Mouse (Mus musculus) intestine, embryonic 16.5 days (tissue): ENCODE results near the gene Speer3. TPM values are rescaled to one million over a fixed set of nuclear protein-coding genes. Genes with fewer than 3 reads are reported as not detected.
"Not testable (repeated sequence)": the region's sequence is repeated elsewhere in the genome, so short reads cannot be mapped to it uniquely, and the experiment has no call there.

Experiments
- ATAC-seq: fragments of 200-750 bp; cut with Nextera tagmentation; 2 replicates; pipeline ENCODE4 v1.8.0; 2017; ENCODE audit warnings: moderate TSS enrichment, moderate library complexity
- H3K27ac ChIP-seq: fragments of 300-500 bp; sonication (generic); 2 replicates; pipeline ENCODE4 v1.5.1; 2014; ENCODE audit warnings: mild to moderate bottlenecking, low read length
- H3K27me3 ChIP-seq: fragments of 300-500 bp; sonication (generic); replicated peaks from 2 replicates; pipeline ENCODE4 v1.6.1; 2014; ENCODE audit warnings: low read length, control low read depth, mixed read lengths; ENCODE audit not compliant: control insufficient read depth, insufficient read depth
- H3K36me3 ChIP-seq: fragments of 300-500 bp; sonication (generic); 2 replicates; pipeline ENCODE4 v1.6.1; 2014; ENCODE audit warnings: low read length, control low read depth; ENCODE audit not compliant: control insufficient read depth, insufficient read depth
- H3K4me1 ChIP-seq: fragments of 300-500 bp; sonication (generic); 2 replicates; pipeline ENCODE4 v1.6.1; 2014; ENCODE audit warnings: low read length, control low read depth, mixed read lengths; ENCODE audit not compliant: control insufficient read depth, insufficient read depth
- H3K4me2 ChIP-seq: fragments of 300-500 bp; sonication (generic); 2 replicates; pipeline ENCODE4 v1.6.1; 2014; ENCODE audit warnings: low read depth, low read length, control low read depth
- H3K4me3 ChIP-seq: fragments of 300-500 bp; sonication (generic); 2 replicates; pipeline ENCODE4 v1.5.1; 2014; ENCODE audit warnings: mild to moderate bottlenecking, low read length
- H3K9ac ChIP-seq: fragments of 300-500 bp; sonication (generic); 2 replicates; pipeline ENCODE4 v1.6.1; 2014; ENCODE audit warnings: low read depth, low read length
- H3K9me3 ChIP-seq: fragments of 300-500 bp; sonication (generic); 2 replicates; pipeline ENCODE4 v1.6.1; 2016; ENCODE audit warnings: low read length, control low read depth; ENCODE audit not compliant: control insufficient read depth
- WGBS: fragments of 180-500 bp; shearing (Covaris S2); extraction: QIAGEN DNeasy Blood & Tissue Kit; methylation state at CpG from one replicate; pipeline ENCODE4 v1.1.7; 2014; 5-methylcytosine and 5-hydroxymethylcytosine counted together
- polyA plus RNA-seq: library from polyadenylated mRNA; unstranded; fragments of >200 nt; fragmentation: Nextera tagmentation; extraction: Ambion mirVana; gene quantifications from 2 replicates; pipeline ENCODE4 v1.2.1, GENCODE M21; 2015

Gene Speer3
- polyA plus RNA-seq: not detected in 2 replicates

- H3K36me3 ChIP-seq: no peaks in the 10 kb centered on the region
- no peak within 1 kb of the TSS for H3K4me2 ChIP-seq
- no peak within 1 kb of the TSS for H3K27ac ChIP-seq
- no peak for ATAC-seq
- 96% methylated on average over 1 of the region's 1 CpGs for WGBS
- H3K4me3 ChIP-seq: no peak within 1 kb of the TSS
- no peaks in the 10 kb centered on the region for H3K4me1 ChIP-seq
- H3K9me3 ChIP-seq: no peaks in the 10 kb centered on the region
- no peak within 1 kb of the TSS for H3K9ac ChIP-seq
- no peaks in the 10 kb centered on the region for H3K27me3 ChIP-seq
Observed at GRCm38 (mm10) chr5:13791319-13791718, at the start of gene Speer3. TSS of gene Speer3 (plus strand) at chr5:13791619.

- ATAC-seq, H3K4me2 ChIP-seq, H3K36me3 ChIP-seq, H3K4me1 ChIP-seq, H3K9ac ChIP-seq, H3K9me3 ChIP-seq, H3K27ac ChIP-seq, H3K27me3 ChIP-seq, H3K4me3 ChIP-seq: not testable (repeated sequence)
- WGBS: 62% methylated on average over 2 of the region's 2 CpGs
Observed at GRCm38 (mm10) chr5:13810496-13810895, 19.1 kb downstream of the Speer3 start.

GRCm38 (mm10) chr5:13825108-13825507, 33.7 kb downstream of the Speer3 start:
- H3K36me3 ChIP-seq: no peaks in the 10 kb centered on the region

GRCm38 (mm10) chr5:13826708-13827107, 35.3 kb downstream of the Speer3 start:
- Histone ChIP-seq H3K4me3 (no peak overlapping the region), H3K4me2 (no peak overlapping the region), H3K9me3 (no peaks in the 10 kb centered on the region), H3K27me3 (no peaks in the 10 kb centered on the region), H3K4me1 (no peaks in the 10 kb centered on the region), H3K36me3 (no peaks in the 10 kb centered on the region), H3K9ac (no peak overlapping the region), H3K27ac (no peak overlapping the region)
- ATAC-seq: no peak

More at GRCm38 (mm10) chr5:13825108-13825507, 33.7 kb downstream of the Speer3 start:
- Histone ChIP-seq H3K9me3 (no peaks in the 10 kb centered on the region), H3K27ac (no peak overlapping the region), H3K4me2 (no peak overlapping the region), H3K9ac (no peak overlapping the region), H3K4me3 (no peak overlapping the region), H3K27me3 (no peaks in the 10 kb centered on the region), H3K4me1 (no peaks in the 10 kb centered on the region)
- no peak for ATAC-seq

GRCm38 (mm10) chr5:13844317-13844716, 52.9 kb downstream of the Speer3 start:
- Histone ChIP-seq H3K27ac (no peak overlapping the region), H3K4me2 (no peak overlapping the region), H3K9me3 (no peaks in the 10 kb centered on the region), H3K4me1 (no peaks in the 10 kb centered on the region), H3K9ac (no peak overlapping the region), H3K36me3 (no peaks in the 10 kb centered on the region), H3K4me3 (no peak overlapping the region), H3K27me3 (no peaks in the 10 kb centered on the region)
- no peak for ATAC-seq

Other genes with a start within 250 kb of the Speer3 start
- gene Sema3e, start 233.7 kb downstream of the Speer3 start, polyA plus RNA-seq: 1.5 TPM in 2 replicates